Mouse (Mus musculus): ENCODE data around the gene Celf3.
A peak's percentile ranks its signal among the peaks of the same experiment; 100 is the strongest.

Celf3 gene

GRCm38 (mm10) chr3:94483790-94484439 lies 5.8 kb downstream of the Celf3 start:
- no peak for TF ChIP-seq CTCF (conservative IDR thresholded peaks at IDR 0.05; ENCODE audit: low read length)
- no peak for TF ChIP-seq POU5F1 (IDR thresholded peaks at IDR 0.05; ENCODE audit: borderline replicate concordance, low read length)
- no peak for TF ChIP-seq NANOG (IDR thresholded peaks at IDR 0.05; ENCODE audit: borderline replicate concordance, low read length)
- Histone ChIP-seq H3K4me3 (replicated peaks; ENCODE audit: low read length) (no peak overlapping the region), H3K27me3 (ENCODE audit: insufficient read depth, low read length) (peaks cover 33% of the 10 kb centered on the region), H3K9me3 (ENCODE audit: low read length) (no peaks in the 10 kb centered on the region), H3K36me3 (ENCODE audit: insufficient read depth, low read length) (no peaks in the 10 kb centered on the region), H3K4me1 (replicated peaks; ENCODE audit: low read depth, low read length) (peaks cover 64% of the 10 kb centered on the region)

- no peaks in the 10 kb centered on the region for H3K9me3 ChIP-seq (ENCODE audit: low read length)
- peaks cover 60% of the 10 kb centered on the region for H3K4me1 ChIP-seq (replicated peaks; ENCODE audit: low read depth, low read length)
- H3K4me3 ChIP-seq (replicated peaks; ENCODE audit: low read length), result no peak overlapping the region
- no peak for TF ChIP-seq CTCF (conservative IDR thresholded peaks at IDR 0.05; ENCODE audit: low read length)
- no peak for TF ChIP-seq POU5F1 (IDR thresholded peaks at IDR 0.05; ENCODE audit: borderline replicate concordance, low read length)
- TF ChIP-seq NANOG (IDR thresholded peaks at IDR 0.05; ENCODE audit: borderline replicate concordance, low read length), result no peak
- no peaks in the 10 kb centered on the region for H3K36me3 ChIP-seq (ENCODE audit: insufficient read depth, low read length)
- peaks cover 16% of the 10 kb centered on the region for H3K27me3 ChIP-seq (ENCODE audit: insufficient read depth, low read length)
Measured at GRCm38 (mm10) chr3:94485922-94486321, 7.8 kb downstream of the Celf3 start.

- TF ChIP-seq NANOG (IDR thresholded peaks at IDR 0.05; ENCODE audit: borderline replicate concordance, low read length), result no peak
- no peak for TF ChIP-seq POU5F1 (IDR thresholded peaks at IDR 0.05; ENCODE audit: borderline replicate concordance, low read length)
- TF ChIP-seq CTCF (conservative IDR thresholded peaks at IDR 0.05; ENCODE audit: low read length), result no peak
- no peaks in the 10 kb centered on the region for H3K9me3 ChIP-seq (ENCODE audit: low read length)
- peaks cover 59% of the 10 kb centered on the region for H3K4me1 ChIP-seq (replicated peaks; ENCODE audit: low read depth, low read length)
- 0 out of 2 replicates have a peak overlapping the region, but pooled peaks have one; percentile 13 for H3K4me3 ChIP-seq (replicated peaks; ENCODE audit: low read length)
- H3K27me3 ChIP-seq (ENCODE audit: insufficient read depth, low read length), result no peaks in the 10 kb centered on the region
- H3K36me3 ChIP-seq (ENCODE audit: insufficient read depth, low read length), result peaks cover 5% of the 10 kb centered on the region; the same call in 1 of the 2 replicates
Measured at GRCm38 (mm10) chr3:94487581-94487980, 9.5 kb downstream of the Celf3 start.

- TF ChIP-seq POU5F1 (IDR thresholded peaks at IDR 0.05; ENCODE audit: borderline replicate concordance, low read length), result no peak
- H3K36me3 ChIP-seq (ENCODE audit: insufficient read depth, low read length), result peaks cover 92% of the 10 kb centered on the region
- no peaks in the 10 kb centered on the region for H3K4me1 ChIP-seq (replicated peaks; ENCODE audit: low read depth, low read length)
- H3K27me3 ChIP-seq (ENCODE audit: insufficient read depth, low read length), result no peaks in the 10 kb centered on the region
- H3K9me3 ChIP-seq (ENCODE audit: low read length), result no peaks in the 10 kb centered on the region
- H3K4me3 ChIP-seq (replicated peaks; ENCODE audit: low read length), result no peak overlapping the region
Measured at GRCm38 (mm10) chr3:94497162-94497561, 19.1 kb downstream of the Celf3 start.

GRCm38 (mm10) chr3:94502243-94502642 lies 24.1 kb downstream of the Celf3 start:
- TF ChIP-seq NANOG (IDR thresholded peaks at IDR 0.05; ENCODE audit: borderline replicate concordance, low read length) (no peak), CTCF (conservative IDR thresholded peaks at IDR 0.05; ENCODE audit: low read length) (peak; percentile 92)
- Histone ChIP-seq H3K36me3 (ENCODE audit: insufficient read depth, low read length) (peaks cover 73% of the 10 kb centered on the region), H3K9me3 (ENCODE audit: low read length) (no peaks in the 10 kb centered on the region), H3K27me3 (ENCODE audit: insufficient read depth, low read length) (no peaks in the 10 kb centered on the region), H3K4me1 (replicated peaks; ENCODE audit: low read depth, low read length) (no peaks in the 10 kb centered on the region), H3K4me3 (replicated peaks; ENCODE audit: low read length) (no peak overlapping the region)

- Histone ChIP-seq H3K9me3 (ENCODE audit: low read length) (no peaks in the 10 kb centered on the region), H3K4me3 (replicated peaks; ENCODE audit: low read length) (no peak overlapping the region), H3K4me1 (replicated peaks; ENCODE audit: low read depth, low read length) (no peaks in the 10 kb centered on the region), H3K36me3 (ENCODE audit: insufficient read depth, low read length) (peaks cover 59% of the 10 kb centered on the region), H3K27me3 (ENCODE audit: insufficient read depth, low read length) (no peaks in the 10 kb centered on the region)
- no peak for TF ChIP-seq NANOG (IDR thresholded peaks at IDR 0.05; ENCODE audit: borderline replicate concordance, low read length)
- TF ChIP-seq CTCF (conservative IDR thresholded peaks at IDR 0.05; ENCODE audit: low read length), result peak; percentile 66
Measured at GRCm38 (mm10) chr3:94506664-94507063, 28.6 kb downstream of the Celf3 start.

- TF ChIP-seq POU5F1 (IDR thresholded peaks at IDR 0.05; ENCODE audit: borderline replicate concordance, low read length), result no peak
- no peak for TF ChIP-seq CTCF (conservative IDR thresholded peaks at IDR 0.05; ENCODE audit: low read length)
- TF ChIP-seq NANOG (IDR thresholded peaks at IDR 0.05; ENCODE audit: borderline replicate concordance, low read length), result no peak
- Histone ChIP-seq H3K4me3 (replicated peaks; ENCODE audit: low read length) (no peak overlapping the region), H3K36me3 (ENCODE audit: insufficient read depth, low read length) (peaks cover 70% of the 10 kb centered on the region), H3K9me3 (ENCODE audit: low read length) (no peaks in the 10 kb centered on the region), H3K4me1 (replicated peaks; ENCODE audit: low read depth, low read length) (no peaks in the 10 kb centered on the region; the same call in 1 of the 2 replicates), H3K27me3 (ENCODE audit: insufficient read depth, low read length) (no peaks in the 10 kb centered on the region)
Measured at GRCm38 (mm10) chr3:94526731-94527130, 48.6 kb downstream of the Celf3 start.

DNA sequence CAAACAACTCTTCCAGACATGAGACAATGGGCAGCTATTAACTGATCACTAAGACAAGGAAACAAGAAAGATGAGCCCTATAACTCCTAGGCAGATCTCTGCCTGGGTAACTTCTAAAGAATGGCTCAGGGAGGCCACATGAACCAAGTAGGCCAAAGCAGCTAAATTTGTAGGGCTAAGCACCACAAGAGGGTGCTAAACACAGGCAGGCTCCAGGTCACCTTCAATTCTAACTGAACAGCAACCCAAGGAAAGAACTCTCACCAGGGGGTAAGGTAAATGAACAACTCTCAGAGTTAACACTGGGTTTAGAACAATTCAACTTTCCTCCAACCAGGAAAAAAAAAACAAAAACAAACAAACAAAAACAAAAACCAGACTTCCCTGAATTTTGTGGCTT lies 55.9 kb downstream of the Celf3 start:
- H3K27me3 ChIP-seq (ENCODE audit: insufficient read depth, low read length), result no peaks in the 10 kb centered on the region
- no peaks in the 10 kb centered on the region for H3K9me3 ChIP-seq (ENCODE audit: low read length)
- H3K4me1 ChIP-seq (replicated peaks; ENCODE audit: low read depth, low read length), result peaks cover 9% of the 10 kb centered on the region
- peaks cover 25% of the 10 kb centered on the region for H3K36me3 ChIP-seq (ENCODE audit: insufficient read depth, low read length)
- TF ChIP-seq NANOG (IDR thresholded peaks at IDR 0.05; ENCODE audit: borderline replicate concordance, low read length) (no peak), POU5F1 (IDR thresholded peaks at IDR 0.05; ENCODE audit: borderline replicate concordance, low read length) (no peak), CTCF (conservative IDR thresholded peaks at IDR 0.05; ENCODE audit: low read length) (peak; percentile 49)
- no peak overlapping the region for H3K4me3 ChIP-seq (replicated peaks; ENCODE audit: low read length)

GRCm38 (mm10) chr3:94537187-94537586 lies 59.1 kb downstream of the Celf3 start:
- Histone ChIP-seq H3K9me3 (ENCODE audit: low read length) (no peaks in the 10 kb centered on the region), H3K27me3 (ENCODE audit: insufficient read depth, low read length) (no peaks in the 10 kb centered on the region), H3K4me3 (replicated peaks; ENCODE audit: low read length) (no peak overlapping the region), H3K4me1 (replicated peaks; ENCODE audit: low read depth, low read length) (peaks cover 9% of the 10 kb centered on the region), H3K36me3 (ENCODE audit: insufficient read depth, low read length) (no peaks in the 10 kb centered on the region; the same call in none of the 2 replicates)
- TF ChIP-seq CTCF (conservative IDR thresholded peaks at IDR 0.05; ENCODE audit: low read length) (no peak), POU5F1 (IDR thresholded peaks at IDR 0.05; ENCODE audit: borderline replicate concordance, low read length) (no peak), NANOG (IDR thresholded peaks at IDR 0.05; ENCODE audit: borderline replicate concordance, low read length) (no peak)

Data from E14TG2a.4 (cell line).